Mouse (Mus musculus): ENCODE measurements around the gene Otop2. TPM values are rescaled to one million over a fixed set of nuclear protein-coding genes. Genes with fewer than 3 reads are reported as not detected.

Otop2 gene
- total and polyA plus RNA-seq, 2 experiments from 2014 or later = 0.13 TPM; not detected in 1

DNA sequence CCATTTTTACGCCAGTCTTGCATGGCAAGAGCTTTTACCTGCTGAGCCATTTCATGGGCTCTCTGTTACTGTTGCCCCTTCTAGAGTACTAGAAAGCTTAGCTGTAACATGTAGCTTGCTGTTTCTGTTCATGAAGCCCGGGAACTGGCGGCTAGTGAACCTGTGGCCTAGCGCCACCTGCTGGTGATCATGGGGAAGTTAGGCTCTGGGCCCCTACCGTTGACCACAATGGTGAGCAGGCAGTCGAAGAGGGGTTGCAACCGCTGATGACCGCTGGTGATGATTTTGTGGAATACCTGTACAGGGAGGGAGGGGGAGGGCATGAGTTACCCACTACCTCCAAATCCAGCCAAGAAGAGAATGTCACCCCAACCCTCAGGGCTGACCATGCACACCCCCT lies 47.2 kb downstream of the Otop2 start:
- no peak overlapping the region for H3K4me3 ChIP-seq (ENCODE audit: low read depth, low read length)
- peak; percentile 62; the same call in 1 of the 2 replicates for ATAC-seq
- 13% methylated on average over 8 of the region's 8 CpGs for WGBS
- no peak overlapping the region for H3K27ac ChIP-seq (ENCODE audit: low read depth, low read length)
- no peaks in the 10 kb centered on the region for H3K27me3 ChIP-seq (ENCODE audit: insufficient read depth, low read length)
- no peak overlapping the region for H3K4me2 ChIP-seq (ENCODE audit: low read depth)
- H3K36me3 ChIP-seq (ENCODE audit: insufficient read depth) = peaks cover 54% of the 10 kb centered on the region
- peak; percentile 98 for TF ChIP-seq CTCF (IDR thresholded peaks at IDR 0.05; ENCODE audit: low read depth)
- no peak overlapping the region for H3K9ac ChIP-seq
- no peaks in the 10 kb centered on the region for H3K9me3 ChIP-seq (ENCODE audit: low read length)
- DNase-seq = peak; percentile 88
- no peaks in the 10 kb centered on the region for H3K4me1 ChIP-seq (ENCODE audit: insufficient read depth)

DNA sequence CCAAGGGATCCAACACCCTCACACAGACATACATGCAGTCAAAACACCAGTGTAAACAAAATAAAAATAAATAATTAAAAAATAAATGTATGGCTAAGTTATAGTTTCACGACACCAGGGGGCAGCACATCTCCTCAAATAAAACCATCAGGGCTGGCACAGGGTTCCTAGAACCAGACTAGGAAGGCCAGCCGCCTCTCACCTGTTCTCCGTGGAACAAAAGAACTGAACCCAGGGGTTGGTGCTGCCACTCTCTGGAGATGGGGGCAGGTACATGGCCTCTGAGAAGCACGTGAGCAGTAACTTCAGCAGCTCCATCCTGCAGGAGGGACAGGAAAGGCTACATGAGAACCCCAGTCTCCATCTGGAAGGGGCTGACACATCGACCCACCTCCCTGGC lies 51.5 kb downstream of the Otop2 start:
- H3K9me3 ChIP-seq (ENCODE audit: low read length) = no peaks in the 10 kb centered on the region
- 19% methylated on average over 5 of the region's 5 CpGs for WGBS
- H3K4me2 ChIP-seq (ENCODE audit: low read depth) = no peak overlapping the region
- no peak overlapping the region for H3K9ac ChIP-seq
- H3K36me3 ChIP-seq (ENCODE audit: insufficient read depth) = peaks cover 17% of the 10 kb centered on the region
- H3K27me3 ChIP-seq (ENCODE audit: insufficient read depth, low read length) = no peaks in the 10 kb centered on the region
- peak; percentile 71 for TF ChIP-seq CTCF (IDR thresholded peaks at IDR 0.05; ENCODE audit: low read depth)
- no peak overlapping the region for H3K4me3 ChIP-seq (ENCODE audit: low read depth, low read length)
- peak; percentile 76; the same call in 1 of the 2 replicates for ATAC-seq
- H3K4me1 ChIP-seq (ENCODE audit: insufficient read depth) = peaks cover 4% of the 10 kb centered on the region; the same call in 1 of the 2 replicates
- DNase-seq = peak; percentile 87
- peak overlapping the region; percentile 42; the same call in 1 of the 2 replicates for H3K27ac ChIP-seq (ENCODE audit: low read depth, low read length)

DNA sequence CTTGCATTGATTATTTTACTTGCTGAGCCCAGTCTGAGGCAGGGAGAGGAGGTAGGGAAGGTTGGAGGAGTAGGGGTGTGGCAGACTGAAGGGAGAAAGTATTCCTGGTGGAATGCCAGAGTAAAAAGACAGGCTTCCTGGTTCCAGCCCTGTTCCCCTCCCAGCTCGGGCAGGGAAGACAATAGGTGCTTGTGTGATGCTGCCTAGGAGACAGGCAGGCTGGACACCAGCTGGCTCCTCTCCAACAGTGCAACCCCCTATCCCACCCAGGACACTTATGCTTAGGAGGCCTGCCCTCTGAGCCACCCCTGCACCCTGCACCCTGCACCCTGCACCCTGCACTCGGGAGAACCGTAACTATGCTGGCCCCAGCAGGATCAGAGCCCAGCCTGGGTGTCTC lies 52.3 kb downstream of the Otop2 start:
- no peak overlapping the region for H3K9ac ChIP-seq

DNA sequence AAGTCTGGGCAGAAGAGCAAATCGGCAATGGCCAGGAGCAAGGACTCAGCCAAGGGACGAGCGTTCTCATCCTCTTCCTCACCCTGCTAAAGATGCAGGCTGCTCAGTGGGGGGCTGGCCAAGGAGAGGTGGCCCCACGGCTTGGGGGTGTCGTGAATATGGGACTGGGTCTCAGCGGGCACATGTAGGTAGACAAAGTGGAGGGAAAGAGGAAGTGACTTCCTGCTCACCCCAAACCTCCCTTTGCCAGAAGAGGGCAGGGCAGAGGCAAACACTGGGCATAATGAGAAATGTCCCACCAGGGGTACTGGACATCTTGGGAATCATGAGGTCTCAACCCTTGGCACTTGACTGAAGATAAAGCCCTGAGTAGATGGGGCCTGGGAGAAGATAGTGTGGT lies 52.8 kb downstream of the Otop2 start:
- no peaks in the 10 kb centered on the region for H3K27me3 ChIP-seq (ENCODE audit: insufficient read depth, low read length)
- ATAC-seq = no peak
- no peak overlapping the region for H3K9ac ChIP-seq
- WGBS = 61% methylated on average over 6 of the region's 6 CpGs
- peak; percentile 30 for TF ChIP-seq CTCF (IDR thresholded peaks at IDR 0.05; ENCODE audit: low read depth)
- no peaks in the 10 kb centered on the region for H3K9me3 ChIP-seq (ENCODE audit: low read length)
- no peak overlapping the region for H3K4me2 ChIP-seq (ENCODE audit: low read depth)
- peaks cover 4% of the 10 kb centered on the region; the same call in 1 of the 2 replicates for H3K4me1 ChIP-seq (ENCODE audit: insufficient read depth)
- peaks cover 13% of the 10 kb centered on the region for H3K36me3 ChIP-seq (ENCODE audit: insufficient read depth)
- H3K4me3 ChIP-seq (ENCODE audit: low read depth, low read length) = no peak overlapping the region
- H3K27ac ChIP-seq (ENCODE audit: low read depth, low read length) = 0 out of 2 replicates have a peak overlapping the region, but pooled peaks have one; percentile 21
- DNase-seq = no peak

More for the DNA sequence above, 52.3 kb downstream of the Otop2 start:
- DNase-seq (no peak), ATAC-seq (peak; percentile 38)
- no peaks in the 10 kb centered on the region for H3K27me3 ChIP-seq (ENCODE audit: insufficient read depth, low read length)
- 52% methylated on average over 3 of the region's 3 CpGs for WGBS
- H3K4me2 ChIP-seq (ENCODE audit: low read depth) = no peak overlapping the region
- H3K36me3 ChIP-seq (ENCODE audit: insufficient read depth) = peaks cover 13% of the 10 kb centered on the region
- no peak for TF ChIP-seq CTCF (IDR thresholded peaks at IDR 0.05; ENCODE audit: low read depth)
- H3K4me3 ChIP-seq (ENCODE audit: low read depth, low read length) = no peak overlapping the region
- peaks cover 4% of the 10 kb centered on the region; the same call in 1 of the 2 replicates for H3K4me1 ChIP-seq (ENCODE audit: insufficient read depth)
- no peak overlapping the region for H3K27ac ChIP-seq (ENCODE audit: low read depth, low read length)
- H3K9me3 ChIP-seq (ENCODE audit: low read length) = no peaks in the 10 kb centered on the region

DNA sequence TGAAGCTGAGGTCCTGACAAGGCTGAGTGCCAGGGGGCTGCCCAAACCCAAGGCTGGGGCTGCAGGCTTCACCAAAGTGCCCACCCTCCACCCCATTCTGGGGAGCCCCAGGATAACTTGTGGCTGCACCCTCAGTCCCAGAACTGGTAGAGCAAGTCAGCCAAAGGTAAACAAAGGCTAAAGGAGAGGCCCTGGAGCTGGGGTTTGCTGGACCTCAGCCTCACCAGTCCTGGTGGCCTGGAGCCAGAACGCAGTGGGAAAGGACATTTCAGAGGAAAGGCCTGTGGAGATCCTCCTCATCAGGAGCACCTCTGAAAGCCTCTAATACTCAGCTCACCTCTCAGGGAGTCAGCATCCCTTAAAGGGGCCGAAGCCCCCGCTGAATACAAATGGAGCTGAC lies 57.2 kb downstream of the Otop2 start:
- Histone ChIP-seq H3K4me2 (ENCODE audit: low read depth) (no peak overlapping the region), H3K9me3 (ENCODE audit: low read length) (no peaks in the 10 kb centered on the region), H3K4me3 (ENCODE audit: low read depth, low read length) (no peak overlapping the region), H3K4me1 (ENCODE audit: insufficient read depth) (peaks cover 4% of the 10 kb centered on the region; the same call in 1 of the 2 replicates), H3K9ac (no peak overlapping the region), H3K36me3 (ENCODE audit: insufficient read depth) (no peaks in the 10 kb centered on the region), H3K27me3 (ENCODE audit: insufficient read depth, low read length) (no peaks in the 10 kb centered on the region), H3K27ac (ENCODE audit: low read depth, low read length) (no peak overlapping the region)
- TF ChIP-seq CTCF (IDR thresholded peaks at IDR 0.05; ENCODE audit: low read depth) = no peak
- ATAC-seq (no peak), DNase-seq (no peak)
- 88% methylated on average over 3 of the region's 3 CpGs for WGBS

DNA sequence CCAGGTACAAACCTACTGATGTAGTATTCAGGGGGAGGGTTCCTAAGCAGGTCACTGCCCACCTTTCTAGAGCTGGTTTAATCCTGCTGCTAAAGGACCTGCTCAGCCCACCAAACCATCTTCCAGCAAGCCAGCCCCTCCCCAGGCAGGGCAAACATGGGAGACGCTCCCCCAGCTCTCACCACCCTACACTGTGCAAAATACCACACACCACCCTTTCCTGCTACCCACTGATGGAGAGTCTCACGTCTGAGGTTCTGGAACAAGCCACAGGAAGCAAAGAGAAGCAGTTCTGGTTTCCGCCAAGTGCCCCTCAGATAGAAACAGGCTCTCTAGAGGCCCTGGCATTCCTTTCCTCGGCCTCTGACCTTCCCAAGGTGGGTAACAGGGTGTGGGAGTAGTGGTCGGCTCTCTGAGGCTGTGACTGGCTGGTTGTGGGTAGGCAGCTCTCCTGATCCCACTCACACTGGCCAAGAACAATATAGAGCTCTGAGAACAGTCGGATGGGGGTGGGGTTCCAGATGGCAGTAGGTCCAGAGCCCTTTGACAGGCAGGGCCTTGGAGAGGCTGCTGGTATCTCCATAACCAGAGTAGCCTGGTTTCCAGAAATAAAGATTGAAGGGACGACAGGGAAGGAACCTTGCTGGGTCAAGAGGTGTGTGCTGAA lies 59.2 kb downstream of the Otop2 start:
- TF ChIP-seq CTCF (IDR thresholded peaks at IDR 0.05; ENCODE audit: low read depth) = no peak
- whole genome bisulfite sequencing = 45% methylated on average over 7 of the region's 7 CpGs

DNA sequence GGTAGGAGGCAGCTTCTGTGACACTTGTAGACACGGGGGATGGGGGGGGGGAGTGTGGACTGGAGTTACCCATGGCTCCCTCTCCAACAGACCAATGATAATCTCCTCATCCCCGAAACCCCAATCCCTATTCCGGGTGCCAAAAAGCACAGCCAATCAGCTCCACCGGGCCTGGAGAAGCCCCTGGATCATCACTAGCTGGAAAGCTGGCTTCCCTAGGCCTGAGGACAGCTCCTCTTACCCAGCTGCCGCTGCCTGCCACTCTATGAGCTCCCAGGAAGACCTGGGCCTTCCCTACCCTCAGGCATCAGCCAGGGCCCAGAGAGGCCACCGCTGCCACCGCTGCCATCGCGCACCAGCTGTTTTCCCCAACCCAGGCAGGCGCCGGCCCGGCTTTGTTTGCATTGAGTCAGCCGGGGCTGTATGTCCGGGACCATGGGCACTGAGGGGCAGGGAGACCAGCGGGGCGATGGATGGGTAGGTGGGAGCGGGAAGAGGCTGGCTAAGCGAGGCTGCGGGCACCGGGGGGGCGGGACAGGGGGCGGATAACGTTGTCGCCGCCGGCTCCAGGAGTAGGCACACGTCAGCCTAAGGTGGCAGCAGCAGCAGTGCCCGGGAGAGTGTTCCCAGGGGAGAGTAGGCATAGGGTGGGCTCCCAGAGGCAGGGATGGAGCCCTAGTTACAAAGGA lies 59.9 kb downstream of the Otop2 start:
- Histone ChIP-seq H3K4me1 (ENCODE audit: insufficient read depth) (no peaks in the 10 kb centered on the region), H3K36me3 (ENCODE audit: insufficient read depth) (no peaks in the 10 kb centered on the region), H3K9me3 (ENCODE audit: low read length) (no peaks in the 10 kb centered on the region), H3K4me3 (ENCODE audit: low read depth, low read length) (peak overlapping the region; percentile 69), H3K9ac (peak overlapping the region; percentile 64), H3K27ac (ENCODE audit: low read depth, low read length) (peak overlapping the region; percentile 69), H3K27me3 (ENCODE audit: insufficient read depth, low read length) (no peaks in the 10 kb centered on the region), H3K4me2 (ENCODE audit: low read depth) (peak overlapping the region; percentile 89)
- ATAC-seq (peak; percentile 92), DNase-seq (peak; percentile 79)
- TF ChIP-seq CTCF (IDR thresholded peaks at IDR 0.05; ENCODE audit: low read depth) = no peak
- WGBS = 3% methylated on average over 28 of the region's 28 CpGs

More for the DNA sequence above, 59.2 kb downstream of the Otop2 start:
- 0 out of 2 replicates have a peak overlapping the region, but pooled peaks have one; percentile 69 for H3K27ac ChIP-seq (ENCODE audit: low read depth, low read length)
- H3K36me3 ChIP-seq (ENCODE audit: insufficient read depth) = no peaks in the 10 kb centered on the region
- DNase-seq = no peak
- no peaks in the 10 kb centered on the region for H3K9me3 ChIP-seq (ENCODE audit: low read length)
- H3K27me3 ChIP-seq (ENCODE audit: insufficient read depth, low read length) = no peaks in the 10 kb centered on the region
- ATAC-seq = no peak
- peak overlapping the region; percentile 89 for H3K4me2 ChIP-seq (ENCODE audit: low read depth)
- H3K9ac ChIP-seq = peak overlapping the region; percentile 64; the same call in 1 of the 2 replicates
- H3K4me1 ChIP-seq (ENCODE audit: insufficient read depth) = no peaks in the 10 kb centered on the region
- peak overlapping the region; percentile 69 for H3K4me3 ChIP-seq (ENCODE audit: low read depth, low read length)
